Comparison of ENCODE assay signal across 8 mouse cellular contexts in the genomic region with DNA sequence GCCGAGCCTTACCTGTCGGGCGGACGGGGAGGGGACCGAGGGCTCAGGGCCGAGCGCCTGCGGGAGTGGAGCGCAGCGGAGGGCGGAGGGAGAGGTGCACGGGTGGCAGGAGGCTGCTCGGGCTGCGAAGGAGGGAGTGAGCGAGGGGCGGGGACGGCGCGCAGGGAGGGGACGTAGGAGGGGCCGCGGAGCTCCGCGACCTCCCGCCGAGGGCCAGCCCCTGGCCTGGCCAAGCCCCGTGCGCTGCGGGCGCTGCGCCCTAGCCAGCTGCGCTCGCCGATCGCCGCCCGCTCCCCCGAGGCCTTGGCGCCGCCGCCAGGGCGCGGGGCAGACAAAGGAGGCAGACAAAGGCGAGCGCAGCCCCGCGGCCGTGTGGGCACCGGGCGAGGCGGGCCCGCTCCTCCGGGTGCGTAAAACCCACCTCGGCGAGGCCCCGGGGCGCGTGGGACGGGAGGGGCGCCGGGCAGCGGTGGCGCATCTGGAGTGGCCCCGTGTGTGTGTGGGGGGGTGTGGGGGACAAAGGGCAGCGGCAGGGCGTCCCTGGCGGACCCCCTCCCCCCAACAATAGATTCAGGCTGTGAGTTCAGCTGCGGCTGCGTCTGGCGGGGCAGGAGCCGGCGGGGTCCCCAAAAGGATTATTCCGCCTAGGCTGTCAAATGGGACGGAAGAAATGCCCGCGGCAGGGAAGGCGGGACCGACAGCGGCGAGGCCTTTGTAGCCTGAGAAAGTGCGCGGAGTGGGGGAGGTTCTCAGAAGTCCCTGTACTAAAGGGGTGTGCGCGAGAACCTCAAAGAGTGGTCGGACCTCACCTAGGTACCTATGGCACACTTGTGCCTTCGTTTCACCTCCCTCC. TPM values are rescaled to one million over a fixed set of nuclear protein-coding genes. Genes with fewer than 3 reads are reported as not detected.
A peak's percentile ranks its signal among the peaks of the same experiment; 100 is the strongest.
DNase-seq lines count a peak whose midpoint lies in the region; ATAC-seq and TF ChIP-seq lines count a peak whose summit lies in the region.

A gene (minus strand): TSS at position 138 of the 853 bp plus-strand sequence.

- peak; percentile 43 for DNase-seq in urinary bladder, postnatal 14 days (ENCODE audit: low spot score)
- DNase-seq in urinary bladder, postnatal 10 days (ENCODE audit: low spot score) = no peak
- peak; percentile 68 for DNase-seq in lung, postnatal 0 days (ENCODE audit: low spot score)
- peak; percentile 85 for DNase-seq in retina, embryonic 14.5 days (ENCODE audit: low spot score)
- no peak for DNase-seq in layer of hippocampus, adult 9-10 months (ENCODE audit: low spot score)

- 0 out of 2 replicates have a peak within 1 kb of the TSS, but pooled peaks have one; percentile 17 for H3K27ac ChIP-seq in embryonic facial prominence, embryonic 15.5 days (replicated peaks)
- no peak within 1 kb of the TSS for H3K27ac ChIP-seq in intestine, postnatal 0 days (ENCODE audit: low read depth, low read length)
- H3K27ac ChIP-seq in lung, postnatal 0 days (ENCODE audit: low read length) = no peak within 1 kb of the TSS

- H3K4me3 ChIP-seq in embryonic facial prominence, embryonic 15.5 days (replicated peaks) = peak within 1 kb of the TSS; percentile 68
- peak within 1 kb of the TSS; percentile 43 for H3K4me3 ChIP-seq in intestine, postnatal 0 days (ENCODE audit: low read depth, low read length)
- H3K4me3 ChIP-seq in lung, postnatal 0 days (ENCODE audit: low read depth, low read length) = peak within 1 kb of the TSS; percentile 44

- TF ChIP-seq CTCF in intestine, postnatal 0 days (IDR thresholded peaks at IDR 0.05; ENCODE audit: low read depth) = no peak
- TF ChIP-seq CTCF in lung, postnatal 0 days (IDR thresholded peaks at IDR 0.05) = no peak

- no peak for TF ChIP-seq EP300 in lung, postnatal 0 days (IDR thresholded peaks at IDR 0.05)

- WGBS in embryonic facial prominence, embryonic 15.5 days = under 1% methylated on average over 76 of the region's 87 CpGs
- under 1% methylated on average over 80 of the region's 87 CpGs for WGBS in intestine, postnatal 0 days
- WGBS in lung, postnatal 0 days = under 1% methylated on average over 36 of the region's 87 CpGs

- ATAC-seq in embryonic facial prominence, embryonic 15.5 days (ENCODE audit: insufficient number of reproducible peaks, low FRiP score, low TSS enrichment, low read depth) = peak; percentile 90
- ATAC-seq in intestine, postnatal 0 days = peak; percentile 41; the same call in 1 of the 2 replicates
- peak; percentile 95 for ATAC-seq in lung, postnatal 0 days
- no peak for ATAC-seq in monocyte, adult 5-6 weeks (replicated peaks; ENCODE audit: insufficient number of reproducible peaks, low FRiP score, low TSS enrichment, poor library complexity, severe bottlenecking)

- peaks cover 23% of the 10 kb centered on the region for H3K27me3 ChIP-seq in embryonic facial prominence, embryonic 15.5 days
- H3K27me3 ChIP-seq in intestine, postnatal 0 days (replicated peaks; ENCODE audit: control insufficient read depth, insufficient read depth, low read length) = peaks cover 50% of the 10 kb centered on the region
- H3K27me3 ChIP-seq in lung, postnatal 0 days (replicated peaks; ENCODE audit: insufficient read depth, low read length) = peaks cover 27% of the 10 kb centered on the region

- H3K4me2 ChIP-seq in embryonic facial prominence, embryonic 15.5 days (replicated peaks) = peak within 1 kb of the TSS; percentile 98
- peak within 1 kb of the TSS; percentile 74 for H3K4me2 ChIP-seq in intestine, postnatal 0 days (replicated peaks; ENCODE audit: low read depth)
- peak within 1 kb of the TSS; percentile 89 for H3K4me2 ChIP-seq in lung, postnatal 0 days (replicated peaks; ENCODE audit: low read depth, low read length)

- H3K9me3 ChIP-seq in embryonic facial prominence, embryonic 15.5 days (replicated peaks) = no peaks in the 10 kb centered on the region
- H3K9me3 ChIP-seq in intestine, postnatal 0 days (ENCODE audit: control insufficient read depth) = no peaks in the 10 kb centered on the region
- no peaks in the 10 kb centered on the region for H3K9me3 ChIP-seq in lung, postnatal 0 days (ENCODE audit: low read length)

- H3K36me3 ChIP-seq in embryonic facial prominence, embryonic 15.5 days = no peaks in the 10 kb centered on the region
- H3K36me3 ChIP-seq in intestine, postnatal 0 days (ENCODE audit: control insufficient read depth, insufficient read depth) = no peaks in the 10 kb centered on the region
- H3K36me3 ChIP-seq in lung, postnatal 0 days (ENCODE audit: insufficient read depth, low read length) = no peaks in the 10 kb centered on the region

- peaks cover 16% of the 10 kb centered on the region for H3K4me1 ChIP-seq in embryonic facial prominence, embryonic 15.5 days
- no peaks in the 10 kb centered on the region for H3K4me1 ChIP-seq in intestine, postnatal 0 days (replicated peaks; ENCODE audit: control insufficient read depth, insufficient read depth, low read length)
- H3K4me1 ChIP-seq in lung, postnatal 0 days (ENCODE audit: insufficient read depth, low read depth, low read length) = 0 out of 2 replicates have a peak, but pooled peaks cover 3% of the 10 kb centered on the region

- H3K9ac ChIP-seq in embryonic facial prominence, embryonic 15.5 days = peak within 1 kb of the TSS; percentile 57
- H3K9ac ChIP-seq in intestine, postnatal 0 days (ENCODE audit: low read depth, low read length) = 0 out of 2 replicates have a peak within 1 kb of the TSS, but pooled peaks have one; percentile 17
- no peak within 1 kb of the TSS for H3K9ac ChIP-seq in lung, postnatal 0 days (replicated peaks; ENCODE audit: low read depth)

RNA-seq across cellular contexts. Expression of the gene that starts here (rescaled TPM):
- 0.63 and 0.79 TPM in 2 replicates for polyA plus RNA-seq in embryonic facial prominence, embryonic 15.5 days (2015; fragmentation: Nextera tagmentation; extraction: Ambion mirVana)
- 0.03 and 0.05 TPM in 2 replicates for polyA plus RNA-seq in intestine, postnatal 0 days (2015; fragmentation: Nextera tagmentation; extraction: Ambion mirVana)
- polyA plus RNA-seq in lung, postnatal 0 days (2015; fragmentation: Nextera tagmentation; extraction: Ambion mirVana) = 0.06 TPM in 2 replicates
- 0.29 to 3.1 TPM in 2 of 3 replicates, not detected in the other for total RNA-seq in monocyte, adult 5-6 weeks (2017)

Comparison
In these comparisons a context has a peak if more than half of its experiments do, and no peak if none do; other contexts are left out.
1. DNase-seq: peak in urinary bladder, postnatal 14 days (single experiment) and retina, embryonic 14.5 days (single experiment); none in urinary bladder, postnatal 10 days (single experiment) and layer of hippocampus, adult 9-10 months (single experiment).
2. Peak in ATAC-seq, H3K4me3 ChIP-seq, H3K27ac ChIP-seq, H3K9ac ChIP-seq and H3K4me2 ChIP-seq in embryonic facial prominence, embryonic 15.5 days; RNA of the gene not detected or under 1 TPM.
3. Peak in ATAC-seq, H3K4me3 ChIP-seq, H3K9ac ChIP-seq and H3K4me2 ChIP-seq in intestine, postnatal 0 days; RNA of the gene not detected or under 1 TPM.
4. Peak in DNase-seq, ATAC-seq, H3K4me3 ChIP-seq and H3K4me2 ChIP-seq in lung, postnatal 0 days; RNA of the gene not detected or under 1 TPM.
5. Peak in every context shown above with its lines, with median percentiles within 50 percentile points of each other: H3K4me2 ChIP-seq and H3K4me3 ChIP-seq.